26 mouse cellular contexts compared by ENCODE assay signal in genomic region chr14:48925870-48926269, GRCm38 (mm10).
DNase-seq lines count a peak whose midpoint lies in the region; ATAC-seq and TF ChIP-seq lines count a peak whose summit lies in the region.
"Had no signal": no experiment of that assay in that cellular context is flagged by ENCODE, and none has a peak within 500 bp of the region (broad histone marks: within the 10 kb centered on the region; RNA-seq: fewer than 3 reads in every experiment).

No protein-coding gene starts in this region.

- no peak overlapping the region for H3K4me3 ChIP-seq in lung, postnatal 0 days (ENCODE audit: low read depth, low read length)
- H3K4me3 ChIP-seq: gastrocnemius, adult 2 months; heart, embryonic 12.5 days; heart, embryonic 15.5 days had no signal

- ATAC-seq in granulocyte monocyte progenitor cell, adult 5-6 weeks (replicated peaks; ENCODE audit: poor library complexity, severe bottlenecking), result no peak
- no peak for ATAC-seq in lung, postnatal 0 days
- ATAC-seq: forebrain, embryonic 14.5 days; forebrain, postnatal 0 days; hindbrain, postnatal 0 days; Patski had no signal

- 40% methylated on average over 1 of the region's 1 CpGs for WGBS in lung, postnatal 0 days

- no peak overlapping the region for H3K9ac ChIP-seq in lung, postnatal 0 days (replicated peaks; ENCODE audit: low read depth)
- H3K9ac ChIP-seq: forebrain, postnatal 0 days; heart, embryonic 12.5 days; heart, embryonic 15.5 days; hindbrain, embryonic 14.5 days had no signal

- H3K9me3 ChIP-seq in lung, postnatal 0 days (ENCODE audit: low read length), result no peaks in the 10 kb centered on the region
- H3K9me3 ChIP-seq: G1E; heart, embryonic 12.5 days; heart, embryonic 15.5 days had no signal

- H3K27me3 ChIP-seq in lung, postnatal 0 days (replicated peaks; ENCODE audit: insufficient read depth, low read length), result no peaks in the 10 kb centered on the region
- H3K27me3 ChIP-seq: CH12.LX; heart, embryonic 12.5 days; heart, embryonic 15.5 days had no signal

- no peak for TF ChIP-seq EP300 in lung, postnatal 0 days (IDR thresholded peaks at IDR 0.05)

- H3K4me1 ChIP-seq in lung, postnatal 0 days (ENCODE audit: insufficient read depth, low read depth, low read length), result no peaks in the 10 kb centered on the region
- H3K4me1 ChIP-seq: heart, embryonic 12.5 days; heart, embryonic 15.5 days had no signal

- TF ChIP-seq CTCF in lung, postnatal 0 days (IDR thresholded peaks at IDR 0.05), result no peak

- peak; percentile 21 to 56 for DNase-seq in thymus, adult 18-20 months
- DNase-seq in thymus, postnatal 0 days (ENCODE audit: low spot score), result peak; percentile 87
- DNase-seq in thymus, postnatal 25 days, result peak; percentile 45
- DNase-seq in left cerebral cortex, adult 9 months (ENCODE audit: low spot score in 2 of 2), result no peak
- no peak for DNase-seq in lung, postnatal 0 days (ENCODE audit: low spot score)
- DNase-seq: adrenal gland, postnatal 10 days; adrenal gland, postnatal 36 days; B cell, adult 2 months; cerebellum, adult 18-20 months; cerebellum, adult 9-10 months; cerebellum, postnatal 14 days; forebrain, postnatal 0 days; gastrocnemius, adult 2 months; gastrocnemius, postnatal 14 days; heart, adult 18-20 months; heart, postnatal 10 days; heart, postnatal 4 days had no signal

- no peak overlapping the region for H3K4me2 ChIP-seq in lung, postnatal 0 days (replicated peaks; ENCODE audit: low read depth, low read length)
- H3K4me2 ChIP-seq: heart, embryonic 12.5 days; heart, embryonic 15.5 days; hindbrain, embryonic 14.5 days had no signal

- H3K27ac ChIP-seq in lung, postnatal 0 days (ENCODE audit: low read length), result no peak overlapping the region
- H3K27ac ChIP-seq: gastrocnemius, adult 2 months; heart, embryonic 15.5 days; hindbrain, embryonic 14.5 days; hindbrain, postnatal 0 days had no signal

- H3K36me3 ChIP-seq in lung, postnatal 0 days (ENCODE audit: insufficient read depth, low read length), result no peaks in the 10 kb centered on the region
- H3K36me3 ChIP-seq: G1E; heart, embryonic 12.5 days; heart, embryonic 15.5 days had no signal

Comparison
In these comparisons a context has a peak if more than half of its experiments do, and no peak if none do; other contexts are left out.
1. DNase-seq: peak in thymus, adult 18-20 months (2 of 2), thymus, postnatal 0 days (single experiment) and thymus, postnatal 25 days (single experiment); none in left cerebral cortex, adult 9 months (0 of 2) and lung, postnatal 0 days (single experiment).